Mouse (Mus musculus) neural tube, embryonic 15.5 days (tissue): ENCODE data around the gene Elavl3. TPM values are rescaled to one million over a fixed set of nuclear protein-coding genes. Genes with fewer than 3 reads are reported as not detected.

Experiments used
- ATAC-seq: fragments of 200-750 bp; cut with Nextera tagmentation; 2 replicates; pipeline ENCODE4 v1.8.0; 2017; ENCODE audit warnings: mild to moderate bottlenecking, moderate TSS enrichment, moderate library complexity; ENCODE audit not compliant: low FRiP score
- H3K27ac ChIP-seq: fragments of 300-500 bp; sonication (generic); replicated peaks from 2 replicates; pipeline ENCODE4 v1.5.1; 2015; ENCODE audit warnings: mild to moderate bottlenecking, inconsistent platforms
- H3K27me3 ChIP-seq: fragments of 300-500 bp; sonication (generic); replicated peaks from 2 replicates; pipeline ENCODE4 v1.6.1; 2015; ENCODE audit warnings: inconsistent platforms
- H3K36me3 ChIP-seq: fragments of 300-500 bp; sonication (generic); 2 replicates; pipeline ENCODE4 v1.6.1; 2015; ENCODE audit warnings: inconsistent platforms
- H3K4me1 ChIP-seq: fragments of 300-500 bp; sonication (generic); 2 replicates; pipeline ENCODE4 v1.6.1; 2015; ENCODE audit warnings: inconsistent platforms
- H3K4me2 ChIP-seq: fragments of 300-500 bp; sonication (generic); 2 replicates; pipeline ENCODE4 v1.6.1; 2015; ENCODE audit warnings: inconsistent platforms, mild to moderate bottlenecking, moderate library complexity
- H3K4me3 ChIP-seq: fragments of 300-500 bp; sonication (generic); replicated peaks from 2 replicates; pipeline ENCODE4 v1.5.1; 2015; ENCODE audit warnings: mild to moderate bottlenecking, inconsistent platforms
- H3K9ac ChIP-seq: fragments of 300-500 bp; sonication (generic); replicated peaks from 2 replicates; pipeline ENCODE4 v1.6.1; 2015; ENCODE audit warnings: mild to moderate bottlenecking, inconsistent platforms
- H3K9me3 ChIP-seq: fragments of 300-500 bp; sonication (generic); replicated peaks from 2 replicates; pipeline ENCODE4 v1.6.1; 2016; ENCODE audit warnings: inconsistent platforms
- WGBS: fragments of 180-500 bp; shearing (Covaris S2); methylation state at CpG from one replicate; pipeline ENCODE4 v1.1.7; 2015; ENCODE audit warnings: mixed read lengths; 5-methylcytosine and 5-hydroxymethylcytosine counted together
- polyA plus RNA-seq: library from polyadenylated mRNA; unstranded; fragments of >200 nt; fragmentation: Nextera tagmentation; extraction: Ambion mirVana; gene quantifications from 2 replicates; pipeline ENCODE4 v1.2.1, GENCODE M21; 2015

Gene Elavl3
- polyA plus RNA-seq, 1 experiment from 2014 or later, result 96.9 TPM

GRCm38 (mm10) chr9:22037826-22038225 lies 14.0 kb downstream of the Elavl3 start:
- 81% methylated on average over 10 of the region's 10 CpGs for WGBS
- ATAC-seq, result no peak
- no peak overlapping the region for H3K4me2 ChIP-seq

GRCm38 (mm10) chr9:22035300-22036044 lies 16.4 kb downstream of the Elavl3 start:
- peaks cover 45% of the 10 kb centered on the region for H3K36me3 ChIP-seq
- no peak overlapping the region for H3K27ac ChIP-seq
- no peaks in the 10 kb centered on the region for H3K27me3 ChIP-seq
- no peak for ATAC-seq
- no peaks in the 10 kb centered on the region for H3K9me3 ChIP-seq
- H3K4me1 ChIP-seq, result peaks cover 22% of the 10 kb centered on the region
- H3K4me2 ChIP-seq, result no peak overlapping the region
- WGBS, result 20% methylated on average over 6 of the region's 6 CpGs
- H3K9ac ChIP-seq, result no peak overlapping the region
- H3K4me3 ChIP-seq, result no peak overlapping the region

More at GRCm38 (mm10) chr9:22037826-22038225, 14.0 kb downstream of the Elavl3 start:
- no peak overlapping the region for H3K4me3 ChIP-seq
- H3K36me3 ChIP-seq, result peaks cover 33% of the 10 kb centered on the region
- H3K4me1 ChIP-seq, result peaks cover 22% of the 10 kb centered on the region
- H3K9me3 ChIP-seq, result no peaks in the 10 kb centered on the region
- H3K27ac ChIP-seq, result no peak overlapping the region
- no peaks in the 10 kb centered on the region for H3K27me3 ChIP-seq
- no peak overlapping the region for H3K9ac ChIP-seq

- Histone ChIP-seq H3K4me2 (no peak overlapping the region), H3K27ac (no peak overlapping the region), H3K9ac (no peak overlapping the region), H3K27me3 (no peaks in the 10 kb centered on the region), H3K4me1 (peaks cover 2% of the 10 kb centered on the region; the same call in 1 of the 2 replicates), H3K9me3 (no peaks in the 10 kb centered on the region), H3K4me3 (no peak overlapping the region), H3K36me3 (peaks cover 70% of the 10 kb centered on the region)
- 93% methylated on average over 9 of the region's 9 CpGs for WGBS
- no peak for ATAC-seq
These were observed 21.4 kb downstream of the Elavl3 start for GRCm38 (mm10) chr9:22030386-22030785.

DNA sequence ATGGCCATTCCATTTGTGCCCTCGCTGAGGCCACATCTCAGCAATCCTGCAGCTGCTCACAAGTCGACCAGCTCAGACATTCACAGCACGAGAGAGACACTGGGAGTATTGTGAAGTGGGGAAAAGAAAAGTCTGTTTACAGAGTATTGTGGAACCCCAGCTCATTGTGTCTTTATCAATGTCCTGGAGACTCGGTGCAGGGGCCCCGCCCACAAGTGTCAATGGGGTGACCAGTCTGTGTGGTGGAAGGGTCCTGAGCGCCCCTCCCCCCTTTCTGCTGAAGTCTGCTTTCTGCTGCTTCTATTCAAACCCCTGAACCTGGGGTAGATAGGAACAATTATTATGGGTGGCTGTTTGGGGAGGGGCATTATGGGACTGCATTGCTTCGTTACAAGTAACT lies 23.4 kb downstream of the Elavl3 start:
- no peak for ATAC-seq
- H3K27ac ChIP-seq, result no peak overlapping the region
- peaks cover 71% of the 10 kb centered on the region for H3K36me3 ChIP-seq

GRCm38 (mm10) chr9:22024592-22024991 lies 27.2 kb downstream of the Elavl3 start:
- ATAC-seq, result no peak
- H3K9me3 ChIP-seq, result no peaks in the 10 kb centered on the region
- H3K4me3 ChIP-seq, result no peak overlapping the region
- 55% methylated on average over 8 of the region's 8 CpGs for WGBS
- no peak overlapping the region for H3K27ac ChIP-seq
- H3K9ac ChIP-seq, result no peak overlapping the region
- H3K27me3 ChIP-seq, result no peaks in the 10 kb centered on the region
- peaks cover 55% of the 10 kb centered on the region for H3K36me3 ChIP-seq
- no peaks in the 10 kb centered on the region for H3K4me1 ChIP-seq
- H3K4me2 ChIP-seq, result no peak overlapping the region

More for the DNA sequence above, 23.4 kb downstream of the Elavl3 start:
- WGBS, result 19% methylated on average over 7 of the region's 7 CpGs
- no peaks in the 10 kb centered on the region for H3K9me3 ChIP-seq
- no peak overlapping the region for H3K4me3 ChIP-seq
- no peak overlapping the region for H3K4me2 ChIP-seq
- no peak overlapping the region for H3K9ac ChIP-seq
- no peaks in the 10 kb centered on the region for H3K4me1 ChIP-seq
- no peaks in the 10 kb centered on the region for H3K27me3 ChIP-seq

- H3K9ac ChIP-seq, result no peak overlapping the region
- H3K36me3 ChIP-seq, result peaks cover 37% of the 10 kb centered on the region
- no peak overlapping the region for H3K4me3 ChIP-seq
- no peaks in the 10 kb centered on the region for H3K27me3 ChIP-seq
- H3K9me3 ChIP-seq, result no peaks in the 10 kb centered on the region
- H3K4me1 ChIP-seq, result no peaks in the 10 kb centered on the region
- H3K4me2 ChIP-seq, result no peak overlapping the region
- H3K27ac ChIP-seq, result no peak overlapping the region
- 84% methylated on average over 7 of the region's 7 CpGs for WGBS
- ATAC-seq, result no peak
These were observed 34.5 kb downstream of the Elavl3 start for GRCm38 (mm10) chr9:22017208-22017825.

DNA sequence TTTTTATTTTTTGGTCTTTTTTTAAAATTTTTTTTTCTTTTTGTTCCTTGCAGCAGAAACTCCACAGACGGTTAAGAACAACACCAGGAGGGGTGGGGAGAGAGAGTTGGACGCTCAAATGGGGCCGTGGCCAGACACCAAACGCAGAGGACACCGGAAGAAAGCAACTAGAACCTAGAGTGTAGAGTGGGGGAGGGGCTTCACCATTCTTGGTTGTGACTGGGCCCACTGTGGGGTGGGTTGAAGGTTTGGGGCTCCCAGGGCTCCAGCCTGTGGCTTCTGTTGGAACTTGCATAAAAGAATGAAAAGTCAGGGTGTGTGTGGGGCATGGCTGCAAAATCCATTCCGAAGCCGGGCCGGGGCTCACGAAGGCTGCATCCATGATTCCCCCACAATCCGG lies 35.6 kb downstream of the Elavl3 start:
- Histone ChIP-seq H3K9me3 (no peaks in the 10 kb centered on the region), H3K4me3 (no peak overlapping the region), H3K27ac (no peak overlapping the region), H3K9ac (no peak overlapping the region), H3K4me2 (no peak overlapping the region), H3K4me1 (no peaks in the 10 kb centered on the region), H3K27me3 (no peaks in the 10 kb centered on the region), H3K36me3 (peaks cover 47% of the 10 kb centered on the region)
- ATAC-seq, result no peak
- 67% methylated on average over 10 of the region's 10 CpGs for WGBS

- Histone ChIP-seq H3K36me3 (peaks cover 76% of the 10 kb centered on the region), H3K4me3 (no peak overlapping the region), H3K9ac (no peak overlapping the region), H3K27ac (no peak overlapping the region), H3K9me3 (no peaks in the 10 kb centered on the region), H3K27me3 (no peaks in the 10 kb centered on the region), H3K4me1 (no peaks in the 10 kb centered on the region), H3K4me2 (no peak overlapping the region)
- 93% methylated on average over 13 of the region's 13 CpGs for WGBS
- peak; percentile 17; the same call in 1 of the 2 replicates for ATAC-seq
These were observed 39.1 kb downstream of the Elavl3 start for GRCm38 (mm10) chr9:22012731-22013130.

GRCm38 (mm10) chr9:22011055-22011454 lies 40.8 kb downstream of the Elavl3 start:
- Histone ChIP-seq H3K9ac (no peak overlapping the region), H3K4me3 (no peak overlapping the region), H3K4me2 (no peak overlapping the region), H3K9me3 (no peaks in the 10 kb centered on the region), H3K4me1 (peaks cover 4% of the 10 kb centered on the region; the same call in 1 of the 2 replicates), H3K27me3 (no peaks in the 10 kb centered on the region), H3K36me3 (peaks cover 86% of the 10 kb centered on the region), H3K27ac (no peak overlapping the region)
- ATAC-seq, result 0 out of 2 replicates have a peak, but pooled peaks have one; percentile 8
- 89% methylated on average over 5 of the region's 5 CpGs for WGBS

DNA sequence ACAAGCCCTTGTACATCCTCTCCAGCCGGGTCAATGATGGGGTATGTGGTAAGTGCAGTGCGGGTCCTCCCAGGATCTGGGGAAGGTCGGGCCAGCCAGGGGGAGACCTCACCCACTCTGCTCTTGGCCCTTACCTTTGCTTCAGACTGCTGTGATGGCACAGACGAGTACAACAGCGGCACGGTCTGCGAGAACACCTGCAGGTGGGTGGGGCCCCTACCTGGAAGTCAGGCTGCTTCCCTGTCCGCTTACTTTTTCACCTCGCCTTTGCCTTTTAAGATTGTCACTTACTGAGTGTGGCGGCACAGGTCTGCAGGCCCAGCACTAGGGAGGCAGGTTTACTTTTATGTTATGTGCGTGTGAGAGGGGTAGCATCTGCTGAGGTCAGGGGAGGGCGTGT lies 47.3 kb downstream of the Elavl3 start:
- H3K27ac ChIP-seq, result no peak overlapping the region
- peaks cover 40% of the 10 kb centered on the region for H3K4me1 ChIP-seq
- no peaks in the 10 kb centered on the region for H3K27me3 ChIP-seq
- no peak overlapping the region for H3K4me3 ChIP-seq
- H3K36me3 ChIP-seq, result peaks cover 51% of the 10 kb centered on the region
- 96% methylated on average over 12 of the region's 12 CpGs for WGBS
- peak overlapping the region; percentile 91 for H3K4me2 ChIP-seq
- peak overlapping the region; percentile 14; the same call in 1 of the 2 replicates for H3K9ac ChIP-seq
- no peak for ATAC-seq
- no peaks in the 10 kb centered on the region for H3K9me3 ChIP-seq

GRCm38 (mm10) chr9:22003163-22003554 lies 48.7 kb downstream of the Elavl3 start:
- peak overlapping the region; percentile 86 for H3K27ac ChIP-seq
- 0% methylated on average over 18 of the region's 18 CpGs for WGBS
- H3K36me3 ChIP-seq, result peaks cover 38% of the 10 kb centered on the region
- H3K4me3 ChIP-seq, result peak overlapping the region; percentile 81
- H3K4me1 ChIP-seq, result peaks cover 40% of the 10 kb centered on the region
- H3K9ac ChIP-seq, result peak overlapping the region; percentile 68
- peak; percentile 46 for ATAC-seq
- H3K9me3 ChIP-seq, result no peaks in the 10 kb centered on the region
- H3K27me3 ChIP-seq, result no peaks in the 10 kb centered on the region
- H3K4me2 ChIP-seq, result peak overlapping the region; percentile 91
